Mouse (Mus musculus): Measurements from ENCODE around the gene Gngt2. TPM values are rescaled to one million over a fixed set of nuclear protein-coding genes. Genes with fewer than 3 reads are reported as not detected.
A peak's percentile ranks its signal among the peaks of the same experiment; 100 is the strongest.

The Gngt2 gene
- polyA plus RNA-seq, 1 experiment = 32.5 TPM

GRCm38 (mm10) chr11:95832129-95833005 is 4.6 kb upstream of the Gngt2 start:
- peak; percentile 31 for DNase-seq
- TF ChIP-seq CTCF (IDR thresholded peaks at IDR 0.05; ENCODE audit: borderline replicate concordance, control insufficient read depth, extremely low read depth, insufficient read depth, low read length, poor library complexity) (no peak), POLR2A (IDR thresholded peaks at IDR 0.05; ENCODE audit: control insufficient read depth, extremely low read depth, insufficient read depth, low read length, poor library complexity) (no peak)
- H3K27ac ChIP-seq (ENCODE audit: control insufficient read depth, insufficient read depth, low read length) = peak overlapping the region; percentile 97
- H3K36me3 ChIP-seq (ENCODE audit: control insufficient read depth, insufficient read depth, low read length) = peaks cover 37% of the 10 kb centered on the region
- no peaks in the 10 kb centered on the region for H3K27me3 ChIP-seq (ENCODE audit: control insufficient read depth, insufficient read depth, low read length)
- 85% methylated on average over 18 of the region's 18 CpGs for WGBS
- peak overlapping the region; percentile 54 for H3K4me3 ChIP-seq (ENCODE audit: control insufficient read depth, insufficient read depth, low read length)
- H3K4me1 ChIP-seq (replicated peaks; ENCODE audit: control insufficient read depth, insufficient read depth, low read length) = peaks cover 85% of the 10 kb centered on the region

- peak overlapping the region; percentile 54 for H3K4me3 ChIP-seq (ENCODE audit: control insufficient read depth, insufficient read depth, low read length)
- peaks cover 37% of the 10 kb centered on the region for H3K36me3 ChIP-seq (ENCODE audit: control insufficient read depth, insufficient read depth, low read length)
- 41% methylated on average over 8 of the region's 8 CpGs for WGBS
- DNase-seq = peak; percentile 67
- H3K27me3 ChIP-seq (ENCODE audit: control insufficient read depth, insufficient read depth, low read length) = no peaks in the 10 kb centered on the region
- H3K27ac ChIP-seq (ENCODE audit: control insufficient read depth, insufficient read depth, low read length) = peak overlapping the region; percentile 97
- peaks cover 86% of the 10 kb centered on the region for H3K4me1 ChIP-seq (replicated peaks; ENCODE audit: control insufficient read depth, insufficient read depth, low read length)
- no peak for TF ChIP-seq CTCF (IDR thresholded peaks at IDR 0.05; ENCODE audit: borderline replicate concordance, control insufficient read depth, extremely low read depth, insufficient read depth, low read length, poor library complexity)
- TF ChIP-seq POLR2A (IDR thresholded peaks at IDR 0.05; ENCODE audit: control insufficient read depth, extremely low read depth, insufficient read depth, low read length, poor library complexity) = no peak
These were observed 3.9 kb upstream of the Gngt2 start for GRCm38 (mm10) chr11:95833006-95833570.

- Histone ChIP-seq H3K4me3 (ENCODE audit: control insufficient read depth, insufficient read depth, low read length) (peak overlapping the region; percentile 54), H3K27ac (ENCODE audit: control insufficient read depth, insufficient read depth, low read length) (peak overlapping the region; percentile 97), H3K27me3 (ENCODE audit: control insufficient read depth, insufficient read depth, low read length) (no peaks in the 10 kb centered on the region), H3K4me1 (replicated peaks; ENCODE audit: control insufficient read depth, insufficient read depth, low read length) (peaks cover 87% of the 10 kb centered on the region), H3K36me3 (ENCODE audit: control insufficient read depth, insufficient read depth, low read length) (peaks cover 37% of the 10 kb centered on the region)
- no peak for TF ChIP-seq CTCF (IDR thresholded peaks at IDR 0.05; ENCODE audit: borderline replicate concordance, control insufficient read depth, extremely low read depth, insufficient read depth, low read length, poor library complexity)
- peak; percentile 73; the same call in 1 of the 2 replicates for TF ChIP-seq POLR2A (IDR thresholded peaks at IDR 0.05; ENCODE audit: control insufficient read depth, extremely low read depth, insufficient read depth, low read length, poor library complexity)
- WGBS = 10% methylated on average over 18 of the region's 18 CpGs
- peak; percentile 59 for DNase-seq
These were observed 3.3 kb upstream of the Gngt2 start for GRCm38 (mm10) chr11:95833631-95834142.

GRCm38 (mm10) chr11:95834143-95834667 is 2.8 kb upstream of the Gngt2 start:
- Histone ChIP-seq H3K4me1 (replicated peaks; ENCODE audit: control insufficient read depth, insufficient read depth, low read length) (peaks cover 89% of the 10 kb centered on the region), H3K4me3 (ENCODE audit: control insufficient read depth, insufficient read depth, low read length) (peak overlapping the region; percentile 54), H3K36me3 (ENCODE audit: control insufficient read depth, insufficient read depth, low read length) (peaks cover 37% of the 10 kb centered on the region), H3K27ac (ENCODE audit: control insufficient read depth, insufficient read depth, low read length) (peak overlapping the region; percentile 97), H3K27me3 (ENCODE audit: control insufficient read depth, insufficient read depth, low read length) (no peaks in the 10 kb centered on the region)
- peak; percentile 96 for DNase-seq
- 3% methylated on average over 22 of the region's 22 CpGs for WGBS
- TF ChIP-seq POLR2A (IDR thresholded peaks at IDR 0.05; ENCODE audit: control insufficient read depth, extremely low read depth, insufficient read depth, low read length, poor library complexity) (no peak; the same call in 1 of the 2 replicates), CTCF (IDR thresholded peaks at IDR 0.05; ENCODE audit: borderline replicate concordance, control insufficient read depth, extremely low read depth, insufficient read depth, low read length, poor library complexity) (0 out of 2 replicates have a peak, but pooled peaks have one; percentile 17)

GRCm38 (mm10) chr11:95834742-95835710 is 2.0 kb upstream of the Gngt2 start:
- Histone ChIP-seq H3K36me3 (ENCODE audit: control insufficient read depth, insufficient read depth, low read length) (peaks cover 37% of the 10 kb centered on the region), H3K27me3 (ENCODE audit: control insufficient read depth, insufficient read depth, low read length) (no peaks in the 10 kb centered on the region), H3K4me1 (replicated peaks; ENCODE audit: control insufficient read depth, insufficient read depth, low read length) (peaks cover 84% of the 10 kb centered on the region), H3K27ac (ENCODE audit: control insufficient read depth, insufficient read depth, low read length) (peak overlapping the region; percentile 97), H3K4me3 (ENCODE audit: control insufficient read depth, insufficient read depth, low read length) (peak overlapping the region; percentile 26)
- 2% methylated on average over 15 of the region's 15 CpGs for WGBS
- DNase-seq = peak; percentile 76
- TF ChIP-seq CTCF (IDR thresholded peaks at IDR 0.05; ENCODE audit: borderline replicate concordance, control insufficient read depth, extremely low read depth, insufficient read depth, low read length, poor library complexity) (no peak), POLR2A (IDR thresholded peaks at IDR 0.05; ENCODE audit: control insufficient read depth, extremely low read depth, insufficient read depth, low read length, poor library complexity) (no peak)

Data from thymus, adult 2 months (tissue).